Mouse (Mus musculus): Measurements from ENCODE around the gene Ubqln4. TPM values are rescaled to one million over a fixed set of nuclear protein-coding genes. Genes with fewer than 3 reads are reported as not detected.

Gene Ubqln4
- polyA plus RNA-seq, 1 experiment from 2014 or later: 89.2 TPM

DNA sequence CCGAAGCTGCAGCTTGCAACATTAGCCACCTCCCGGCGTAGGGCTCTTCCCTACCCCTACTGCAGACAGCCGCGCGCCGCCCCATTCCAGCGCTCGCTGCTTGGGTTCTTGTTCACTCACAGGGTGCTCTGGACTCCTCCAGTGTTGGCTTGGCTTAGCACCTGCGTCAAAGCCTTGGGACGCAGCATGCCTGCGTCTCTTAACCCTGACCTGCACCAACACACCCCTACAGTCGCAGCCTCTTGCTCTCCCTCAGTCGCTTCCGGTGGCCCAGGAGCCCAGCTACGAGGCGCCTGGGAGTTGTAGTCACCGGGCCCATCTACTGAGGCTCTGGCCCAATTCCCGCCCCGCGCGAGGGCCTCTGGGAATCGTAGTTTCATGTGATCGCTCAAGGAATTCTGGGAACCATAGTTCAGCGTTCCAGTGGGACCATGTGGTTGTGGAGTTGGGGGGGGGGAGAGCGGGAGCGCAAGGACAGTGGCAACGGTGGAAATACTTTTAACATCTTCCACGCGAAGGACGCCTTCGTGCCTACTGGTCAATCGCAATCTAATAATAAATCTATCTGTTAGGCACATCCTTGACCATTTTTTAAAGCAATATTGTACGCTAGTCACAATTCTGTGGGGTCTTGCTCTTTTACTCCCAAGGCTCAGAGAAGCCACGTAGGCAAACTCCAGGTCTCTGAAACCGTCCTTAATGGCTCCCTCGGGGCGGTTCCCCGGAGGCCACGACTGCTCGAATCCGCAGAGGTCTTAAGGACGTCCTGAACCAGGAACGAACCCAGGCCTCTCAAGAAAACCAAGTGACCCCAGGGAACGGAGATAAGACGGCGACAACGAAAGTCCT, 658 bp upstream of the Ubqln4 start, which contains the start of gene Lamtor2:
Lamtor2 (minus strand) TSS at position 399 of the 849 bp plus-strand sequence.
- H3K9ac ChIP-seq (ENCODE audit: low read length): peak within 1 kb of the TSS; percentile 92
- peaks cover 6% of the 10 kb centered on the region; the same call in 1 of the 2 replicates for H3K4me1 ChIP-seq (replicated peaks; ENCODE audit: control insufficient read depth, insufficient read depth, low read length)
- no peaks in the 10 kb centered on the region for H3K27me3 ChIP-seq (ENCODE audit: control insufficient read depth, insufficient read depth, low read length)
- peak within 1 kb of the TSS; percentile 83 for H3K4me2 ChIP-seq (ENCODE audit: low read depth, low read length, severe bottlenecking)
- under 1% methylated on average over 48 of the region's 48 CpGs for WGBS
- no peaks in the 10 kb centered on the region for H3K9me3 ChIP-seq (ENCODE audit: control insufficient read depth, low read length)
- peak within 1 kb of the TSS; percentile 93 for H3K27ac ChIP-seq (ENCODE audit: low read depth, low read length)
- H3K4me3 ChIP-seq (ENCODE audit: low read depth, low read length): peak within 1 kb of the TSS; percentile 84
- H3K36me3 ChIP-seq (ENCODE audit: control insufficient read depth, insufficient read depth, low read length): peaks cover 11% of the 10 kb centered on the region
- ATAC-seq (replicated peaks; ENCODE audit: low FRiP score) (peak; percentile 91), DNase-seq (ENCODE audit: low spot score) (peak; percentile 98)

DNA sequence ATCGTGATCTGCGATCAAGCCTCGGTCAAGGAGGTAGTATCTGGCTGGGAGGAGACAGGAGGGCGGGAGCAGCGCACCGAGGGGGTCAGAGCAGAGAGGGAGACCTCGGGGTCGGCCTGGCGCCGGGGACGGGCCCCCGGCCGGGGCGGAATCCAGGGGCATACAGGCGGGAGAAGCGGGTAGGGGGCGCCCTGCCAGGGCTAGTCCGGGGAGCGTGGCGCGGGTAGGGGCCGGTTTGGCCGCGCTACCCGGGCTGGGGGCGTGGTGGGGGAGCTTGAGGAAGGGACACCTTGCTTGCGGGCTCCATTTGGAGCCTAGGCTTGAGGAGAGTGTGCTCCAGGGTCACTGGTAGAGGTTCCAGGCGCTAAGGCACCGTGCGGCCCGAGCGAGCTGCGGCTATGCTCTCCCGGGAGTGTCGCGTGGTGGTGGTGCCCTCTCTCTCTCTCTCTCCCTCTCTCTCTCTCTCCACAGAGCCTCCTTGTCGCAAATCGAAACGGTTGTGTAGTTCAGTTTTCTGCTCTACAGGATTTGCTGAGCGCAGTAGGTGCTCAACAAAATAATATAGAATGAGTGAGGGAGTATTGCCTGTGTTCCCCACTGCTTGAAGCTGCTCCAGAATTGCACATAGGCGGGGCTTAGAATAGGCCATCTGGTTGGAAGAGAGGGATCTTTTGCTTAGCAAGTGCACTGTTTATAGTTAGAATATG, 475 bp downstream of the Ubqln4 start:
- ATAC-seq (replicated peaks; ENCODE audit: low FRiP score) (peak; percentile 67), DNase-seq (ENCODE audit: low spot score) (no peak)
- Histone ChIP-seq H3K27me3 (ENCODE audit: control insufficient read depth, insufficient read depth, low read length) (no peaks in the 10 kb centered on the region), H3K4me2 (ENCODE audit: low read depth, low read length, severe bottlenecking) (peak overlapping the region; percentile 83), H3K27ac (ENCODE audit: low read depth, low read length) (peak overlapping the region; percentile 93), H3K36me3 (ENCODE audit: control insufficient read depth, insufficient read depth, low read length) (peaks cover 15% of the 10 kb centered on the region), H3K9me3 (ENCODE audit: control insufficient read depth, low read length) (no peaks in the 10 kb centered on the region), H3K9ac (ENCODE audit: low read length) (peak overlapping the region; percentile 92), H3K4me1 (replicated peaks; ENCODE audit: control insufficient read depth, insufficient read depth, low read length) (peaks cover 6% of the 10 kb centered on the region; the same call in 1 of the 2 replicates), H3K4me3 (ENCODE audit: low read depth, low read length) (peak overlapping the region; percentile 84)
- under 1% methylated on average over 41 of the region's 41 CpGs for WGBS

DNA sequence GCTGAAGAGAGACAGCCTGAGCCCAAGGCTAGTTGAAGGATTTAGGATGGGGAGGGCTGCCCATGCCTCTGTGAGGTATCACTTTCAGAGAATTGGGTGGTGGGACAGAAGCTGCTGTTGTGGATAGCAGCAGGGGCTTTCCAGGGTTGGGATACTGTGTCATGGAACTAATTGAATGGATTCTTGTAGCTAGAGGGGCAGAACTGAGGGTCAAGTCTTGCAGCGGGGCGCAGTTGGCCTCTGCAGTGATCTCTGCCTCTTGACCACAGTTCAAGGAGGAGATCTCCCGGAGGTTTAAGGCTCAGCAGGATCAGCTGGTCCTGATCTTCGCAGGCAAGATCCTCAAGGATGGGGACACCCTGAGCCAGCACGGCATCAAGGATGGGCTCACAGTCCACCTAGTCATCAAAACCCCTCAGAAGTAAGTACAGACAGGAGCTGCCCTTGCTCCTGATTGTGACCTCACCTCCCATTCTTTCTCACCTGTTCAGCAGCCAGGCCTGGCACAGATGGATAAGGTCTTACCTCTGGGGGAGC, 1.6 kb downstream of the Ubqln4 start:
- no peak overlapping the region for H3K27ac ChIP-seq (ENCODE audit: low read depth, low read length)
- WGBS: 82% methylated on average over 5 of the region's 5 CpGs
- no peak overlapping the region for H3K9ac ChIP-seq (ENCODE audit: low read length)
- peaks cover 16% of the 10 kb centered on the region for H3K36me3 ChIP-seq (ENCODE audit: control insufficient read depth, insufficient read depth, low read length)
- DNase-seq (ENCODE audit: low spot score) (peak; percentile 52), ATAC-seq (replicated peaks; ENCODE audit: low FRiP score) (no peak)
- H3K4me3 ChIP-seq (ENCODE audit: low read depth, low read length): no peak overlapping the region; the same call in 1 of the 2 replicates
- peak overlapping the region; percentile 83 for H3K4me2 ChIP-seq (ENCODE audit: low read depth, low read length, severe bottlenecking)
- H3K4me1 ChIP-seq (replicated peaks; ENCODE audit: control insufficient read depth, insufficient read depth, low read length): peaks cover 6% of the 10 kb centered on the region; the same call in 1 of the 2 replicates
- no peaks in the 10 kb centered on the region for H3K27me3 ChIP-seq (ENCODE audit: control insufficient read depth, insufficient read depth, low read length)
- no peaks in the 10 kb centered on the region for H3K9me3 ChIP-seq (ENCODE audit: control insufficient read depth, low read length)

DNA sequence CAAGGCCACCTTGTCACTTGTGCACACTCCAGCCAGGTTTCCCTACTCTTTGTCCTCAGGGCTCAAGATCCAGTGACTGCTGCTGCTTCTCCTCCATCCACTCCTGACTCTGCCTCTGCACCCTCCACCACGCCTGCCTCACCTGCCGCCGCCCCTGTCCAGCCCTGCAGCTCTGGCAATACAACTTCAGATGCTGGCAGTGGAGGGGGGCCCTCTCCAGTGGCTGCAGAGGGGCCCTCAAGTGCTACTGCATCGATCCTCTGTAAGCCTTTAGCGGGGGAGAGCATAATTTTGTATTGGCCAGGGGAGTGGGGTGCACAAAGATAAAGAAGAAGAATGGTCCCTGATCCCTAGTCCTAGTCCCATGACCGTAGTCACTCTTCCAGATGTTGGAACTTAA, 2.2 kb downstream of the Ubqln4 start:
- no peak for ATAC-seq (replicated peaks; ENCODE audit: low FRiP score)
- peaks cover 22% of the 10 kb centered on the region for H3K36me3 ChIP-seq (ENCODE audit: control insufficient read depth, insufficient read depth, low read length)
- no peak overlapping the region for H3K4me2 ChIP-seq (ENCODE audit: low read depth, low read length, severe bottlenecking)
- no peak overlapping the region for H3K27ac ChIP-seq (ENCODE audit: low read depth, low read length)
- peaks cover 6% of the 10 kb centered on the region; the same call in 1 of the 2 replicates for H3K4me1 ChIP-seq (replicated peaks; ENCODE audit: control insufficient read depth, insufficient read depth, low read length)
- peak; percentile 48 for DNase-seq (ENCODE audit: low spot score)
- H3K27me3 ChIP-seq (ENCODE audit: control insufficient read depth, insufficient read depth, low read length): no peaks in the 10 kb centered on the region
- no peaks in the 10 kb centered on the region for H3K9me3 ChIP-seq (ENCODE audit: control insufficient read depth, low read length)
- 97% methylated on average over 6 of the region's 6 CpGs for WGBS
- no peak overlapping the region for H3K4me3 ChIP-seq (ENCODE audit: low read depth, low read length)
- no peak overlapping the region for H3K9ac ChIP-seq (ENCODE audit: low read length)

DNA sequence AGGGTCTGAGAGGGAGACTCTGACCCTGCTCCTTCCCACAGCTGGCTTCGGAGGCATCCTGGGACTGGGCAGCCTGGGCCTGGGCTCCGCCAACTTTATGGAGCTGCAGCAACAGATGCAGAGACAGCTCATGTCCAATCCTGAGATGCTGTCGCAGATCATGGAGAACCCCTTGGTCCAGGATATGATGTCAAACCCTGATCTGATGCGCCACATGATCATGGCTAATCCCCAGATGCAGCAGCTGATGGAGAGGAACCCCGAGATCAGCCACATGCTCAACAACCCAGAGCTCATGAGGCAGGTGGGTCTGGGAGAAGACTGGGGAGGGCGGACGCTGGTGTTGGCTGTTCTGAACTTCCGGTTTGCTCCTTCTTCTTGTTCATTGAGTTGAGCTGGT, 3.1 kb downstream of the Ubqln4 start:
- Histone ChIP-seq H3K27ac (ENCODE audit: low read depth, low read length) (no peak overlapping the region), H3K9me3 (ENCODE audit: control insufficient read depth, low read length) (no peaks in the 10 kb centered on the region), H3K4me3 (ENCODE audit: low read depth, low read length) (no peak overlapping the region), H3K9ac (ENCODE audit: low read length) (no peak overlapping the region), H3K27me3 (ENCODE audit: control insufficient read depth, insufficient read depth, low read length) (no peaks in the 10 kb centered on the region), H3K4me2 (ENCODE audit: low read depth, low read length, severe bottlenecking) (no peak overlapping the region), H3K4me1 (replicated peaks; ENCODE audit: control insufficient read depth, insufficient read depth, low read length) (peaks cover 6% of the 10 kb centered on the region; the same call in 1 of the 2 replicates), H3K36me3 (ENCODE audit: control insufficient read depth, insufficient read depth, low read length) (peaks cover 25% of the 10 kb centered on the region)
- DNase-seq (ENCODE audit: low spot score) (peak; percentile 45), ATAC-seq (replicated peaks; ENCODE audit: low FRiP score) (no peak)
- WGBS: 96% methylated on average over 8 of the region's 8 CpGs

- 92% methylated on average over 9 of the region's 9 CpGs for WGBS
- ATAC-seq (replicated peaks; ENCODE audit: low FRiP score): no peak
- Histone ChIP-seq H3K9me3 (ENCODE audit: control insufficient read depth, low read length) (no peaks in the 10 kb centered on the region), H3K27ac (ENCODE audit: low read depth, low read length) (no peak overlapping the region), H3K4me2 (ENCODE audit: low read depth, low read length, severe bottlenecking) (no peak overlapping the region), H3K36me3 (ENCODE audit: control insufficient read depth, insufficient read depth, low read length) (peaks cover 33% of the 10 kb centered on the region), H3K9ac (ENCODE audit: low read length) (no peak overlapping the region), H3K4me3 (ENCODE audit: low read depth, low read length) (no peak overlapping the region), H3K27me3 (ENCODE audit: control insufficient read depth, insufficient read depth, low read length) (no peaks in the 10 kb centered on the region), H3K4me1 (replicated peaks; ENCODE audit: control insufficient read depth, insufficient read depth, low read length) (peaks cover 3% of the 10 kb centered on the region; the same call in 1 of the 2 replicates)
- DNase-seq (ENCODE audit: low spot score): no peak
These were observed 6.0 kb downstream of the Ubqln4 start for GRCm38 (mm10) chr3:88559596-88559995.

- 74% methylated on average over 4 of the region's 4 CpGs for WGBS
- Histone ChIP-seq H3K4me2 (ENCODE audit: low read depth, low read length, severe bottlenecking) (no peak overlapping the region), H3K36me3 (ENCODE audit: control insufficient read depth, insufficient read depth, low read length) (peaks cover 37% of the 10 kb centered on the region), H3K9me3 (ENCODE audit: control insufficient read depth, low read length) (no peaks in the 10 kb centered on the region), H3K9ac (ENCODE audit: low read length) (no peak overlapping the region), H3K27ac (ENCODE audit: low read depth, low read length) (no peak overlapping the region), H3K4me3 (ENCODE audit: low read depth, low read length) (no peak overlapping the region), H3K4me1 (replicated peaks; ENCODE audit: control insufficient read depth, insufficient read depth, low read length) (no peaks in the 10 kb centered on the region; the same call in 1 of the 2 replicates), H3K27me3 (ENCODE audit: control insufficient read depth, insufficient read depth, low read length) (no peaks in the 10 kb centered on the region)
- no peak for ATAC-seq (replicated peaks; ENCODE audit: low FRiP score)
- peak; percentile 55 for DNase-seq (ENCODE audit: low spot score)
These were observed 8.4 kb downstream of the Ubqln4 start for GRCm38 (mm10) chr3:88561989-88562388.

GRCm38 (mm10) chr3:88563442-88563841, 9.9 kb downstream of the Ubqln4 start:
- Histone ChIP-seq H3K27me3 (ENCODE audit: control insufficient read depth, insufficient read depth, low read length) (no peaks in the 10 kb centered on the region), H3K36me3 (ENCODE audit: control insufficient read depth, insufficient read depth, low read length) (peaks cover 37% of the 10 kb centered on the region), H3K27ac (ENCODE audit: low read depth, low read length) (no peak overlapping the region), H3K4me2 (ENCODE audit: low read depth, low read length, severe bottlenecking) (no peak overlapping the region), H3K4me3 (ENCODE audit: low read depth, low read length) (no peak overlapping the region), H3K9ac (ENCODE audit: low read length) (no peak overlapping the region), H3K4me1 (replicated peaks; ENCODE audit: control insufficient read depth, insufficient read depth, low read length) (no peaks in the 10 kb centered on the region), H3K9me3 (ENCODE audit: control insufficient read depth, low read length) (no peaks in the 10 kb centered on the region)
- ATAC-seq (replicated peaks; ENCODE audit: low FRiP score) (no peak), DNase-seq (ENCODE audit: low spot score) (no peak)
- WGBS: 78% methylated on average over 4 of the region's 4 CpGs

Measured in forebrain, embryonic 11.5 days (tissue).